Mouse (Mus musculus) embryonic facial prominence, embryonic 14.5 days (tissue): Measurements from ENCODE around the gene Srsf4. TPM values are rescaled to one million over a fixed set of nuclear protein-coding genes. Genes with fewer than 3 reads are reported as not detected.

Experiments used
- ATAC-seq: fragments of 200-750 bp; cut with Nextera tagmentation; 2 replicates; pipeline ENCODE4 v1.8.0; 2017; ENCODE audit warnings: low read depth, moderate number of reproducible peaks, moderate TSS enrichment
- DNase-seq: peaks from one replicate; pipeline ENCODE4 v3.0.0-alpha.2; 2015; ENCODE audit warnings: low spot score
- H3K27ac ChIP-seq: fragments of 300-500 bp; sonication (generic); replicated peaks from 2 replicates; pipeline ENCODE4 v1.5.1; 2014; ENCODE audit warnings: low read depth, mild to moderate bottlenecking, low read length, moderate library complexity
- H3K27me3 ChIP-seq: fragments of 300-500 bp; sonication (generic); replicated peaks from 2 replicates; pipeline ENCODE4 v1.6.1; 2014; ENCODE audit warnings: low read length; ENCODE audit not compliant: control insufficient read depth, insufficient read depth
- H3K36me3 ChIP-seq: fragments of 300-500 bp; sonication (generic); 2 replicates; pipeline ENCODE4 v1.6.1; 2014; ENCODE audit warnings: low read length, mixed read lengths; ENCODE audit not compliant: control insufficient read depth, insufficient read depth
- H3K4me1 ChIP-seq: fragments of 300-500 bp; sonication (generic); 2 replicates; pipeline ENCODE4 v1.6.1; 2014; ENCODE audit warnings: antibody characterized with exemption, low read length; ENCODE audit not compliant: control insufficient read depth, insufficient read depth
- H3K4me2 ChIP-seq: fragments of 300-500 bp; sonication (generic); 2 replicates; pipeline ENCODE4 v1.6.1; 2014; ENCODE audit warnings: low read depth, mild to moderate bottlenecking, low read length, moderate library complexity, mixed read lengths
- H3K4me3 ChIP-seq: fragments of 300-500 bp; sonication (generic); 2 replicates; pipeline ENCODE4 v1.5.1; 2014; ENCODE audit warnings: low read depth, mild to moderate bottlenecking, low read length
- H3K9ac ChIP-seq: fragments of 300-500 bp; sonication (generic); 2 replicates; pipeline ENCODE4 v1.6.1; 2014; ENCODE audit warnings: low read depth, mild to moderate bottlenecking, low read length, moderate library complexity, mixed read lengths
- H3K9me3 ChIP-seq: fragments of 300-500 bp; sonication (generic); 2 replicates; pipeline ENCODE4 v1.6.1; 2016; ENCODE audit warnings: low read length; ENCODE audit not compliant: control insufficient read depth
- whole genome bisulfite sequencing: fragments of 180-500 bp; shearing (Covaris S2); extraction: QIAGEN DNeasy Blood & Tissue Kit; methylation state at CpG from one replicate; pipeline ENCODE4 v1.1.7; 2014; 5-methylcytosine and 5-hydroxymethylcytosine counted together
- polyA plus RNA-seq: library from polyadenylated mRNA; unstranded; fragments of >200 nt; fragmentation: Nextera tagmentation; extraction: Ambion mirVana; gene quantifications from 2 replicates; pipeline ENCODE4 v1.2.1, GENCODE M21; 2014

Srsf4 gene
- polyA plus RNA-seq = 87.3 and 96.8 TPM in 2 replicates

DNA sequence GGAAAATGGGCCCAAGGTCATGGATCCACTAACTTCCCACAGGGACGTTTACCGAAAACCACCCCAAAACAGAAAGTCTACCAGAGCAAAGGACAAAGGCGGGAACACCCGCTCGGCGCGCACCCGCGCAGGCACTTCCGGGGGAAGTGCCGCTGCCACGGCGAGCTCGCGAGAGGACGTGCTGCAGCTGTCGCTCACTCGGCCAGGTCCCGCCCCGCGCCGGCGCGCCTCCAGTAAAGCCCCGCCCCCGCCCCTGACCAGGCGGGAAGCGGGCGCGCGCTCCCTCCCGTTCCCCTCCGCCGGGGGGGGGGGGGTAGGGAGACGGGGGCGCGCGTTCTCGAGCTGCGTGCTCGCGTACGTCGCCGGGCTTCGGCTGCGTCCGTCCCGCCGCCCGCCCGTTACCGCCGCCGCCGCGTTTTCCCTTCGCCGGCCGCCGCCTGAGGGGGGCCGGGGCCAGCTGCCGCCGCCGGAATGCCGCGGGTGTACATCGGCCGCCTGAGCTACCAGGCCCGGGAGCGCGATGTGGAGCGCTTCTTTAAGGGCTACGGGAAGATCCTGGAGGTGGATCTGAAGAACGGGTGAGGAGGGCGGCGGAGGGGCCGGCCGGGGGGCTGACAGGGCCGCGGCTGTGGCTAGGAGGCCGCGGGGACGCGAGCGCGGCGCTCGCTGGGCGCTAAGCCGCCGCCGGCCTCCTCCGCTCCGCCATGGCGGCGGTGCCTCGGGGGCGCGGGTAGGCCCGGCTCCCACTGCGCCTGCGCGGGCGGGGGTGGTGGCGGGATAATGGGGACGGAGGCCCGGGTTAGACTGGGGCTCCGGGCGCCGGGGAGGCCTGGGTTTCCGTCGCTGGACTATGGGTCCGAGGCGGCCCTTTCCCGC, at the start of gene Srsf4:
Srsf4 (plus strand) TSS at position 325 of the 876 bp plus-strand sequence.
- Histone ChIP-seq H3K27me3 (no peaks in the 10 kb centered on the region), H3K9me3 (no peaks in the 10 kb centered on the region), H3K4me1 (peaks cover 34% of the 10 kb centered on the region), H3K27ac (peak within 1 kb of the TSS; percentile 100), H3K9ac (peak within 1 kb of the TSS; percentile 100), H3K4me2 (peak within 1 kb of the TSS; percentile 77), H3K36me3 (no peaks in the 10 kb centered on the region), H3K4me3 (peak within 1 kb of the TSS; percentile 100)
- peak; percentile 98 for DNase-seq
- under 1% methylated on average over 26 of the region's 116 CpGs for WGBS
- ATAC-seq = peak; percentile 94

DNA sequence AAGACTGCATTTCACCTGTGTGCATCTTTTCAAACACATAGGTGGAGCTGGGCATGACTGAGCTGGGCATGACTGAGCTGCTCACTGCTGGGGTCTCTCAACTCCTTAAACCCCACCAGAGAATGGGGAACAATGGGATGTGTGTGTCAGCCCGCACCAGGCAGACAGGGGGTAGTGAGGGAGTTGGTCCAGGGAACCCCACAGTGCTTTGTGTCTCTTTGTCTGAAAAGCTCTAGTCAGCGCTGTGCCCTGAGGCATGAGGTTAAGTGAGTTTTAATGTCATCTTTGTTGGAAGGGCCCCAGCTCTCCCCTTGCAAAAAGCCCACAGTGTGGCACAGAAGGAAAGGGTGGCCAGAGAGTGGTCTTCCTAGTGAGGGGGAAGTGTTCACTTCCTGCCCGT, 48.5 kb upstream of the Srsf4 start:
- Histone ChIP-seq H3K27me3 (no peaks in the 10 kb centered on the region), H3K9me3 (no peaks in the 10 kb centered on the region), H3K4me2 (no peak overlapping the region), H3K27ac (peak overlapping the region; percentile 56), H3K4me3 (no peak overlapping the region), H3K4me1 (peaks cover 36% of the 10 kb centered on the region), H3K36me3 (no peaks in the 10 kb centered on the region), H3K9ac (no peak overlapping the region)
- DNase-seq (no peak), ATAC-seq (no peak)
- WGBS = 31% methylated on average over 3 of the region's 3 CpGs

DNA sequence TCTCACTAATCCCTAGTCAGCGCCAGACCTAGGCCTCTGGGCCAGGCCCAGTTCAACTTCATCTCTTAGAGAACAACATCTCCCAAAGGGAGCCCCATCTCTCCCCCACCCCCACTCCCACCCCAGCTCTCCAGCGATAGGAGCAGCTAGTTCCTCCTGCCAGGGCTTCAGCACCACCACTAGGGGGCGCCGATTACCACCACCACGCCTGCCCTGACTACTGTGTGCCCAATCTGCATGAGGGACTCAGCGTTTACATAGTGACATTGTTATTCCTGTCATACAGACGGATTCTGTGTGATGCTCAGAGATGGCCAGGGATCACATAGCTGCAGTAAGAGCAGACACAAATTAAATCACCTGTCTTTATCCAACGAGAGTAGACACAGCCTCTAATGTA, 47.6 kb upstream of the Srsf4 start:
- Histone ChIP-seq H3K36me3 (no peaks in the 10 kb centered on the region), H3K4me2 (no peak overlapping the region), H3K27ac (peak overlapping the region; percentile 81), H3K27me3 (no peaks in the 10 kb centered on the region), H3K9me3 (no peaks in the 10 kb centered on the region), H3K9ac (no peak overlapping the region), H3K4me1 (peaks cover 36% of the 10 kb centered on the region), H3K4me3 (no peak overlapping the region)
- 43% methylated on average over 7 of the region's 8 CpGs for WGBS
- DNase-seq (no peak), ATAC-seq (no peak)

DNA sequence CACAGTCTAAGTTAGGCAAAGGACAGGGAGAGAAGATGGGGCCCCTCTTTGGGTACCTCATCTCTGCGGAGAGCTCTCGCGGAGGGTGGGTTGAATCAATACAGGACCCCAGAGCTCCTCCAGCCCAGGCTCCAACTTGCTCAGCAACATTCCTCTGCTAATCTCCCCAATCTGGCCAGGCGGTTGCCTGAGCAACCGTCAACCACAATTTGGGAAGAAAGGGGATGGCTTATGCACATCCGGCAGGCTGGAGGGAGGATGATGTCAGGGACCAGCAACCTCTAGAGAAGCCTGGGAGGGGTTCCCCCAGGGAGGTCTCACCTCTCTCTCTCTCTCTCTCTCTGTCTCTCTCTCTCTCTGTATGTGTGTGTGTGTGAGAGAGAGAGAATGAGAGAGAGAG, 46.5 kb upstream of the Srsf4 start:
- H3K4me1 ChIP-seq = peaks cover 27% of the 10 kb centered on the region
- 0% methylated on average over 6 of the region's 6 CpGs for WGBS
- H3K9ac ChIP-seq = no peak overlapping the region

DNA sequence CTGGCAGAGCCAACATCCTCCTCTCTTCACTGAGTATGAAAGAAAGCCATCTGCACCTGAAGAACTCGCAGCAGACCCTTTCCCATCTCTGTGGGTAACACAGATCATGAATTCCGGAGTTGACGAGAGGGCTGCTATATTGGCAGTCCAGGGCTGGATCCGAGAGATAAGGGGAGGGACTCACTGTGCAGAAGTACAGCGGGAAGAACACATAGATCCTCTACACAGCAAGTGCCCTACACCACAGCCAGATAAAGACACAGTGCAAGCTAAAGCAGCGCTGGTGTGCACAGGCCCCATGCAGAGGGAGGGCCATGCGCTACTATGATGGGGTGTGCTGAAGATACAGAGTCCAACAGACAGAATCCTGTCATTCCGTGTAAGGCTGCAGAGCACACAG, 44.3 kb upstream of the Srsf4 start:
- Histone ChIP-seq H3K9me3 (no peaks in the 10 kb centered on the region), H3K4me2 (no peak overlapping the region), H3K4me1 (peaks cover 27% of the 10 kb centered on the region), H3K27ac (no peak overlapping the region), H3K9ac (no peak overlapping the region), H3K36me3 (no peaks in the 10 kb centered on the region), H3K27me3 (no peaks in the 10 kb centered on the region), H3K4me3 (no peak overlapping the region)
- ATAC-seq = no peak
- no peak for DNase-seq
- WGBS = 73% methylated on average over 7 of the region's 8 CpGs

More for the DNA sequence above, 46.5 kb upstream of the Srsf4 start:
- Histone ChIP-seq H3K27me3 (no peaks in the 10 kb centered on the region), H3K9me3 (no peaks in the 10 kb centered on the region), H3K36me3 (no peaks in the 10 kb centered on the region), H3K4me2 (peak overlapping the region; percentile 26; the same call in 1 of the 2 replicates), H3K27ac (peak overlapping the region; percentile 81), H3K4me3 (no peak overlapping the region)
- DNase-seq = peak; percentile 95
- peak; percentile 92 for ATAC-seq

DNA sequence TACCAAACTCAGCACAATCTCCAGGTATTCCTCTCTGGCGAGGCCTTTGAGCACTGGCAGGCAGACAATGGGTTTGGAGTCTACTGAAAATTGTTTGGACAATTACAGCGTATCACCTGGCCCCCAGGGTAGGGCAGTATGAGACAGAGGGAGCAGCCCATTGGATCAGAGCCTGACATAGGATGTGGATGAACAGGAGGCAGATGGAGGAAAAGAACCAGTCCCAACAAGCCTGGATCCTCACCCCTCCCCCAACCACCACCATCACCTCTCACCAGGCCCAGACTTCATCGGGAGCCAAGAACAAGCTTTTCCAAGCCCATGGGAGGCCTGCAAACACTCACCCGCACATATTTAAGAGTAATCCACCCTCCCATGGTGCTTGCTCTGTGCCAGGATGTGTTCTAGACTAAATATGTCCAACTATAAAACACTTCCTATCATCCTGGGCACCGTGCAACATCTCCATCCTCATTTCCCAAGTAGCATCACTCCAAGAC, 41.8 kb upstream of the Srsf4 start:
- DNase-seq (no peak), ATAC-seq (no peak)
- Histone ChIP-seq H3K4me3 (no peak overlapping the region), H3K27ac (no peak overlapping the region), H3K4me2 (no peak overlapping the region), H3K36me3 (no peaks in the 10 kb centered on the region), H3K9me3 (no peaks in the 10 kb centered on the region), H3K9ac (no peak overlapping the region), H3K27me3 (no peaks in the 10 kb centered on the region), H3K4me1 (peaks cover 11% of the 10 kb centered on the region)
- 57% methylated on average over 5 of the region's 5 CpGs for WGBS

DNA sequence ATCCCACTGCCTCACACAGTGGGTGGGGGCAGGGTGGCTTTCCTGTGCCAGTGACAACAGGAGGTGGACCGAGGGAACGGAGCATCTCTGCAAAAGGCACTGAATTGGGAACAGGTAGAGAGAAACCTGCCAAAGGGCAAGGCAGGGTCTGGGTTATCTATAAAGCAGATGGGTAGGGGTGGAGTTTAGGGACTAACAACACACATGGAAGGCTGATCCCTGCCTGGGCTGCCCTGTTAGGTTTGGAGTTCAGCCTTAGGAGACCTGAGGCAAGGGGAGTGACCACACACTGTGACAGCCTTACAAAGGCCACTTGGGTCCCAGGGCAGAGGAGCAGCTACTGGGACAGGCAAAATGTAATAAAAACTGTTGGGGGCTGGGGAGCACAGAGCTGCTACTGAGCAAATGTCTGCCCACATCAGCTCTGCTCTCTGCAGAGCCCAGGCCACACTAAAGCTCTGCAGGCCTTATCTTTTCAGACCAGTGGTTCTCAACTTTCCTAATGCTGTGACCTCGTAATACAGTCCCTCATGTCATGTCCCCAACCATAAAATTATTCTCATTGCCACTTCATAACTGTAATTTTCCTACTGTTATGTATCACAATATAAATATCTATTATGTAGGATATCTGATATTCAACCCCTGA, 40.5 kb upstream of the Srsf4 start:
- H3K4me2 ChIP-seq = no peak overlapping the region
- no peak overlapping the region for H3K9ac ChIP-seq
- 60% methylated on average over 3 of the region's 3 CpGs for WGBS
- H3K27ac ChIP-seq = no peak overlapping the region
- H3K36me3 ChIP-seq = no peaks in the 10 kb centered on the region
- no peaks in the 10 kb centered on the region for H3K9me3 ChIP-seq
- H3K27me3 ChIP-seq = no peaks in the 10 kb centered on the region
- no peak overlapping the region for H3K4me3 ChIP-seq
- no peak for DNase-seq
- ATAC-seq = no peak
- no peaks in the 10 kb centered on the region; the same call in 1 of the 2 replicates for H3K4me1 ChIP-seq

DNA sequence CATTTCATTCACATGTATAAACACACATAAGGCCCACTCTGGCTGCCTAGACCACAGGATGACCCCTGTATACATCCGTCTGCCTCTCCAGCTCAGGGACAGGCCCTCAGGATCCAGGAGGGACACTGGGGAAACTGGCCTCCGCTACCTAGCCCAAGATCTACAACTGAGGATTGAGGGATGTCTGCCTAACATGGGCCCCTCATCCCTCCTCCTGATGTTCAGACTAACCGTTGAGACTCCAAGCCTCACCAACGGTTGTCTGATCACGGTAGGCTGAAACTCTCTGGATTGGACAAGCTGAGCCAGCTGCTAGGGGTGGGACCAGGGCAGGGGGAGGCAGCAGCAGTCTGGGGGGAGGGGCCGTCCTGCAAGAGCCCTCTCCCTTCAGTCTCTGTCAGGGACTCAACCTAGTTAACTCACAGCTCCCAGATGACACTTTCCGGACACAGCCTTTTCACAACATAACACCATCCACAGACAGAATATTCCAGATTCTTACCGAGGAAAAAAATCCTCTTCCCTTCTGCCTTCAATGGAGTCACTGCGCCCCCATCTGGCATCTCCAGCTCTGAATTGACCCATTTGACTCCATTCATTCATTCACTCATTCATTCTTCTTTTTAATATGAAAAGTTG, 39.3 kb upstream of the Srsf4 start:
- H3K36me3 ChIP-seq = no peaks in the 10 kb centered on the region
- no peak overlapping the region for H3K27ac ChIP-seq
- no peaks in the 10 kb centered on the region for H3K27me3 ChIP-seq
- peak; percentile 44; the same call in 1 of the 2 replicates for ATAC-seq
- no peaks in the 10 kb centered on the region for H3K9me3 ChIP-seq
- WGBS = 21% methylated on average over 9 of the region's 9 CpGs
- H3K9ac ChIP-seq = no peak overlapping the region
- no peak overlapping the region for H3K4me3 ChIP-seq
- no peak overlapping the region for H3K4me2 ChIP-seq
- H3K4me1 ChIP-seq = no peaks in the 10 kb centered on the region; the same call in 1 of the 2 replicates
- DNase-seq = peak; percentile 75
